Mouse (Mus musculus): ENCODE data around the gene Capn15. TPM values are rescaled to one million over a fixed set of nuclear protein-coding genes. Genes with fewer than 3 reads are reported as not detected.

Gene Capn15
- total and polyA plus RNA-seq, 3 experiments = 2.1 to 11.5 (median 6.0) TPM

DNA sequence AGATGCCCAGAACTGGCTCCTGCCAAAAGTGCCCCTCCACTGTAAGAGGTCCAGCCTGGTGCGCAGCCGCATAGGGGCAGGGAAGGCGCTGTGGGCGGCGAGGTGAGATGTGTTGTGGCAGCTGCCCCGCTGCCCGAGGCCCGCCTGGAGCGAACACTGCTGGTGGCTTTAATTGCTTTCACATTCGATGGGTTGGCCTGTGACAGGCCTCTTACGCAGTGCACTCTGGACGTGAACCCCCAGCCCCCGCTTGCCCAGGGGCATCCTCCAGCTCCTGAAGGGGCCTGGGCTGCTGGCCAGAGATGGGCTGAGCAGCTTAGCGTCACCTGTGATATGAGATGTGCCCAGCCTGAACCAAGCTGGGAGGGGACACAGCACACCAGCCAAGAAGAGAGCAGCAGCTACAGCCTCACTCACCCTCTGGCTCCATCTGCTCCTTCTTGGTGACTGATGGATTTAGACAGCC, 28.0 kb downstream of the Capn15 start:
- dilution Hi-C loops (cut with MboI; ENCODE audit: extremely low pct_ligation_motif_present, extremely low pct_unique_long_range_greater_than_20kb, low sequenced_read_pairs) = no loop called here
- no peak for DNase-seq (ENCODE audit: extremely low read depth)
- in situ Hi-C loops (cut with MboI; ENCODE audit: low pct_ligation_motif_present, low pct_unique_long_range_greater_than_20kb, low sequenced_read_pairs) = no loop called here
- H3K79me2 ChIP-seq (replicated peaks; ENCODE audit: control insufficient read depth, extremely low read depth, insufficient read depth, poor library complexity, severe bottlenecking) = no peaks in the 10 kb centered on the region
- no peak overlapping the region for H3K9ac ChIP-seq (ENCODE audit: insufficient read depth, low read depth)
- no peak overlapping the region for H3K4me2 ChIP-seq (ENCODE audit: insufficient read depth, low read depth, poor library complexity, severe bottlenecking)
- H3K9me3 ChIP-seq (replicated peaks; ENCODE audit: low read length) = no peaks in the 10 kb centered on the region
- no peaks in the 10 kb centered on the region for H3K4me1 ChIP-seq (ENCODE audit: control insufficient read depth in 1 of 2, insufficient read depth in 2 of 2)
- H3K27ac ChIP-seq (ENCODE audit: insufficient read depth, low read depth) = no peak overlapping the region
- TF ChIP-seq GABPA (IDR thresholded peaks at IDR 0.05; ENCODE audit: insufficient replicate concordance, low read depth, low read length) (no peak), CHD1 (IDR thresholded peaks at IDR 0.05; ENCODE audit: low read depth, low read length) (no peak), ZNF384 (IDR thresholded peaks at IDR 0.05; ENCODE audit: low read depth, low read length) (no peak), UBTF (IDR thresholded peaks at IDR 0.05; ENCODE audit: low read depth, low read length) (no peak), MYC (IDR thresholded peaks at IDR 0.05; ENCODE audit: low read depth, low read length) (no peak), TBP (conservative IDR thresholded peaks at IDR 0.05; ENCODE audit: low read depth, low read length) (no peak), USF1 (IDR thresholded peaks at IDR 0.05; ENCODE audit: low read depth, low read length) (no peak), NRF1 (IDR thresholded peaks at IDR 0.05; ENCODE audit: low read depth, low read length) (no peak), E2F4 (IDR thresholded peaks at IDR 0.05; ENCODE audit: insufficient replicate concordance, low read depth, low read length) (no peak), NELFE (IDR thresholded peaks at IDR 0.05; ENCODE audit: low read depth, low read length) (no peak), ZC3H11A (IDR thresholded peaks at IDR 0.05; ENCODE audit: low read depth, low read length) (no peak), MAZ (IDR thresholded peaks at IDR 0.05; ENCODE audit: low read depth, low read length) (no peak), MAX (IDR thresholded peaks at IDR 0.05; ENCODE audit: low read length) (no peak), MXI1 (IDR thresholded peaks at IDR 0.05; ENCODE audit: low read depth, low read length) (no peak), MEF2A (IDR thresholded peaks at IDR 0.05; ENCODE audit: borderline replicate concordance, low read depth, low read length) (no peak), SIN3A (IDR thresholded peaks at IDR 0.05; ENCODE audit: low read length) (no peak), RCOR1 (conservative IDR thresholded peaks at IDR 0.05; ENCODE audit: low read depth, low read length) (no peak), ZMIZ1 (IDR thresholded peaks at IDR 0.05; ENCODE audit: low read depth, low read length) (no peak), ZKSCAN1 (IDR thresholded peaks at IDR 0.05; ENCODE audit: borderline replicate concordance, low read depth, low read length) (no peak), JUND (conservative IDR thresholded peaks at IDR 0.05; ENCODE audit: low read depth, low read length) (no peak)
- peaks cover 11% of the 10 kb centered on the region for H3K27me3 ChIP-seq (replicated peaks)
- H3K36me3 ChIP-seq (replicated peaks in 1 of 2; ENCODE audit: control insufficient read depth in 1 of 2, insufficient read depth in 1 of 2, low read length in 1 of 2) = peaks cover 13 to 57% of the 10 kb centered on the region in 2 experiments
- H3K4me3 ChIP-seq (replicated peaks in 1 of 3; ENCODE audit: low read depth in 2 of 3, low read length in 2 of 3, poor library complexity in 1 of 3) = no peak overlapping the region

DNA sequence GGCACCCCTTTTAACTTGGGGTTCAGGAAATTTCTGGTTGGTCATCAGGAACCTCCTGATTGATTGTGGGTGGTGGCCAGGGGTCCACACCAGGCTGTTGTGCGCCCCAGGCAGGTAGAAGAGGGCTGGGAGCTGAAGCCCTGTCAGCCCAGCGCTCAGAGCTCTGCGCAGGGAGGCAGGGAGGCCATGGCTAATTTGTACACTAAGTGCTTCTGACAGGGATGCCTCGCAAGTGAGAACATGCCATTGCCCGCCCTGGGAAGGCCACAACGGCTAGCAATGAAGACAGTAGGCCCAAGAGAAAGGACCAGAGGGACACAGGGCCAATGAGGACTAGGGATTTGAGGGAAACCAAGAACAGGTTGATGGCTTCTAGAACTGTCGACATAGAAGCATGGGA, 29.0 kb downstream of the Capn15 start:
- DNase-seq (ENCODE audit: extremely low read depth) = no peak
- H3K4me3 ChIP-seq (replicated peaks in 1 of 3; ENCODE audit: low read depth in 2 of 3, low read length in 2 of 3, poor library complexity in 1 of 3) = no peak overlapping the region
- no peak overlapping the region for H3K4me2 ChIP-seq (ENCODE audit: insufficient read depth, low read depth, poor library complexity, severe bottlenecking)
- H3K36me3 ChIP-seq (replicated peaks in 1 of 2; ENCODE audit: control insufficient read depth in 1 of 2, insufficient read depth in 1 of 2, low read length in 1 of 2) = peaks cover 11 to 47% of the 10 kb centered on the region in 2 experiments
- in situ Hi-C loops (cut with MboI; ENCODE audit: low pct_ligation_motif_present, low pct_unique_long_range_greater_than_20kb, low sequenced_read_pairs) = no loop called here
- TF ChIP-seq ZNF384 (IDR thresholded peaks at IDR 0.05; ENCODE audit: low read depth, low read length) (no peak), E2F4 (IDR thresholded peaks at IDR 0.05; ENCODE audit: insufficient replicate concordance, low read depth, low read length) (no peak), MAX (IDR thresholded peaks at IDR 0.05; ENCODE audit: low read length) (no peak), ZKSCAN1 (IDR thresholded peaks at IDR 0.05; ENCODE audit: borderline replicate concordance, low read depth, low read length) (no peak), MAFK (IDR thresholded peaks at IDR 0.05; ENCODE audit: insufficient replicate concordance, low read length) (no peak)
- H3K9ac ChIP-seq (ENCODE audit: insufficient read depth, low read depth) = no peak overlapping the region
- H3K79me2 ChIP-seq (replicated peaks; ENCODE audit: control insufficient read depth, extremely low read depth, insufficient read depth, poor library complexity, severe bottlenecking) = no peaks in the 10 kb centered on the region
- no peaks in the 10 kb centered on the region for H3K4me1 ChIP-seq (ENCODE audit: control insufficient read depth in 1 of 2, insufficient read depth in 2 of 2)
- no peaks in the 10 kb centered on the region for H3K9me3 ChIP-seq (replicated peaks; ENCODE audit: low read length)
- no peak overlapping the region for H3K27ac ChIP-seq (ENCODE audit: insufficient read depth, low read depth)
- dilution Hi-C loops (cut with MboI; ENCODE audit: extremely low pct_ligation_motif_present, extremely low pct_unique_long_range_greater_than_20kb, low sequenced_read_pairs) = no loop called here
- peaks cover 21% of the 10 kb centered on the region for H3K27me3 ChIP-seq (replicated peaks)

All from CH12.LX (cell line).